Mouse (Mus musculus): ENCODE results near the gene Cep70.

Gene Cep70

DNA sequence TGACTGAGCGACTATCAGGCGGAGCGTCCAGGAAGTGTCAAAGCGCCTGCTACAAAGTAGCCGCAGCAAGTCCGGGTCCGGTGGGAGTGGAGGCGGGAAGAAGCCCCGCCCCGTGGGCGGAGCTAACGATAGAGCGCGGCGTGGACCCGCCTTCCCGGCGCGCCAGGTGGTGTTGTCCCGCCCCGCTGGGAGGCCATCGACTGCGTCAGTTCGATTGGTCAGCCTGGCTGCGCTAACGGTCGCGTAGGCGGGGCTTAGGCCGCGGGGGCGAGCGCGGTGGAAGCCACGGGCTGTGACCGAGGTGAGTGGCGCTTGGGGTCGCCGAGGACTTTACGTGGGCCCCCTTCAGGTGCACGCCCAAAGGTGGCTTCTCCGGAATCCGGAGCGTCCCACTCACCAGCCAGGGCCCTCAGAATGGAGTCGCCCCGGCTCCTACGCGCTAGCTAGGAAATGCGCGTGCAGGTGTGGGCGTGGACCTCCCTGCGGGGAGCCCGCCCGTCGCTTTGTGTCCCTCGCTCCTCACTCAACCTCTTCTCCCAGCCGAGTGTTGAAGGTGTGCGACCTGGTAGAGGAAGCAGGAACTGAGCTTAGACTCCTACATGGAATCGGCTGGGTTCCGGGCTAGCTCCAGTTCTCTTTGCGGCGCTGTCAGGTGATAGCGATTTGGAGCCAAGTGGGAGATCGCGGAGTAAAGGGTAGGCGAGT lies at the start of gene Cep70:
TSS of gene Cep70 (plus strand) at position 178 of the 705 bp plus-strand sequence.
- peak; percentile 97 for DNase-seq (ENCODE audit: low spot score)

- DNase-seq (ENCODE audit: low spot score): no peak
These were observed 30.5 kb upstream of the Cep70 start for GRCm38 (mm10) chr9:99212643-99213042.

DNA sequence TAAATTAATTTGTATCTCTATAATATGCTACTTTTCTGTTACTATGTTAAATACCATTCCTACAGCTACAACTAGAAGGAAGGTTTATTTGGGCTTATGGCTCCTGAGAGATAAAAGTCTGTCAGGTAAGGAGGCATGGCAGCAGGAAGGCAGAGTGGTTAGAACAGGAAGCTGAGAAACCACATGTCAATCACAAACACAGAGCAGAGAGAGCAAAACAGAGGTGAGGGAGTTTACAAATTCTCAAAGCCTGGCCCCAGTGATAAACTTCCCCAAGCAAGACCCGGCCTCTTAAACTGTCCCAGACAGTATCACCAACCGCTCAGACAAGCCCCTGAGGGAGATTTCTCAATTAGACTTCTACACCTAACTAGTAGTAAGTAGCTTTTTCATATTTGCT lies 27.0 kb upstream of the Cep70 start:
- DNase-seq (ENCODE audit: low spot score): no peak

GRCm38 (mm10) chr9:99217999-99218719 lies 25.0 kb upstream of the Cep70 start:
- DNase-seq (ENCODE audit: low spot score): peak; percentile 55

- DNase-seq (ENCODE audit: low spot score): no peak
These were observed 21.5 kb upstream of the Cep70 start for GRCm38 (mm10) chr9:99221636-99222035.

DNA sequence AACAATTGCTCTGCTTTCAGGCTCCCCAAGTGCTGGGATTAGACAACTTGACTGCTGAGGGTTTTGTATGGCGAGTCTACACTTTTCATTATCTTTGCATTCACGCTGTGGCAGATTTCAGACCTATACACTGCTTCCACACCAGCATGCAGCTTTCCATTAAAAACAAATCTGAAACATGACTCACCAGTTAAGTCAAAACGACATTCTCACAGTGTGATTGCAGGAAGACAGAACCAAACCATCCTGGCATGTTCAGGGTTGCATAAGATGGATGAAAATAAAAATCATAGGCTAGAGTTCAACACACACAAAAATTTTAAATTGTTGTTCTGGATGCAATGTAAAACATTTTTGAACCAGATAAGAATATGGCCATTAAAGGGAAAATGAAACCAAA lies 18.6 kb upstream of the Cep70 start:
- DNase-seq (ENCODE audit: low spot score): no peak

- no peak for DNase-seq (ENCODE audit: low spot score)
These were observed 13.7 kb upstream of the Cep70 start for GRCm38 (mm10) chr9:99229450-99229849.

DNA sequence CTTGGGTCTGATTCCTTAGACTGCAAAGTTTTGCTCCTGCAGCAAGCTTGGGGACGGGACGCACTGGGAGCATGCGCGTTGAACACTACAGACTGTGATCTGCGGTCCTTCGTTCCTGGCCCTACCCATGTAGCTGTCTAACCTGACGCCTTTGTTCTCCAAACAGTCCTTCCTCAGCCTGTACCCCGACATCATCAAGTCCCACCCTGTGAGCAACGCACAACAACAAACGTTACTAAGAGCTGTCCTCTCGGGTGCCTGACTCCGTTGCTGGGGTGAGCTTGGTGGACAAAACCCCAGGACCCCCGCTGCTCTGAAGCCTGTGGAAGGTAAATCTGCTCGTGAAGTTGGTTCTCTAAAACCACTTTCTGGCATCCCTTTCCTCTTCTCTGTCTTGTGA lies 6.0 kb upstream of the Cep70 start, which contains the start of gene Faiml:
TSS of gene Faiml (minus strand) at position 101 of the 400 bp plus-strand sequence.
- DNase-seq (ENCODE audit: low spot score): no peak

- DNase-seq (ENCODE audit: low spot score): no peak
These were observed 4.9 kb upstream of the Cep70 start for GRCm38 (mm10) chr9:99238276-99238675.

GRCm38 (mm10) chr9:99239256-99239655 lies 3.9 kb upstream of the Cep70 start:
- no peak for DNase-seq (ENCODE audit: low spot score)

DNA sequence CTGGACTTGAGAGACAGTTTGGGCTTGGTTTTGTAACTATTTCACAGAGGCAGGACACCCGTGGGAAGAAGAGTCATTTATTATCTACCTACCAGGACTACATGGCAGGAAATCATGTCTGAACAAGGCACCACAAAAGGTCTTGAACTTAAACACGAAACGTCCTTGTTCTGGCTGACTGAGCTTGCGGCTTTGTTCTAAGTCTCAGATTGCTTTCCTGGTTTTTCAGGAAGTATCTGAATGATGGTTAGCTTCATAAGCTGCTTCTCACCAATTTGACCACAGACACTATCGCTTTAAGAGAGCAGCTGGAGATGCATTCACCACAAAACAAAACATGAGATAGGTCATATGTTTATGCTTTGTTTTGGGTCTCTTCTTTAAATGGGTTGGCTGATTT lies 2.6 kb upstream of the Cep70 start:
- no peak for DNase-seq (ENCODE audit: low spot score)

DNA sequence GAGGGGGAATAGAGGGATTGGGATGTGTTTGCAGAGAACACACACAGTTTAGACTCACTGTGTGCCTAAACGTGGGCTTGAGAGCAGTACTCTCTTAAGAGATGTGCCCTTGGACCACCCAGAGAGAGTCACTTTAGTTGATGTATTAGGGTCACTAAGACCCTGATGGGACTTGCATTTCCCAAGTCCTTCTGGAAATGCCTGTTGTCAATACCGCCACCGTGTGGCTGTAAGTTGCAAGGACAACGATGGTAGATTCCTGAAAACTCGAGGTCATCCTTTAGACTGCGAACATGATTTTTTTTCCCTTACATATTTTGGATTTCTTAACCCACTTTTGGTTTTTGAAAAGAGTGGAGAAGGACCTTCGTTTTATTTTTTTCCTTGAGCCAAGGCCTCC lies 1.1 kb upstream of the Cep70 start:
- DNase-seq (ENCODE audit: low spot score): peak; percentile 76

DNA sequence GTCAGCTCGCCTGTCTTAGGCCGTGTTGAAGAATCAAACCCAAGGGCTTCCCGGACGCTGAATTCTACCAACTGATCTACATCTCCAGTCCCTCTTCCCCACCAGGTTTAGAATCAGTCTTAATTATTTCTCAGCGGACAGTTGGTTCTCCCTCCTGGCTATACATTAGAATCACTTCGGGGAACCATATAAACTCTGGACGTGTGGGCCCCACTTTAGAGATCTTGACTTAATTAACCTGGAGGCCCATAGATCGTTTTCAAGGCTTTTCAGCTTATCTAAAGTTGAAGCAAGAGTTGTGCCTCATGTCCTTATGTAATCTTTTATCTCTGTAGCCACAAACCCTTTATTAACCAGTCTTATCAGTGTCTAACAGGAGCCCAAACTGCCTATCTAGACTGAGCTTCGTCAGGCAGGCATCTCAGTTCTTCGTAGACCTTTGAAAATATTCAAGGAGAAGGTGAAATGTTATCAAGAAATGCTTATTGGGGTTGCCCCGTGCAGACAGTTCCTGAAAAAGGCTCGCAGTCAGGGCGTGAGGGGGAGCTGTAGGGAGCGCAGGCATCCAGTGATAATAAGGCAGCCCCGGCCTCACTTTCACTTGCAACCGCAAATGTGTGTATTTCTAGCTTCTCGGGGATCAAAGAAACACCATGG lies 506 bp upstream of the Cep70 start:
- peak; percentile 13 for DNase-seq (ENCODE audit: low spot score)

DNA sequence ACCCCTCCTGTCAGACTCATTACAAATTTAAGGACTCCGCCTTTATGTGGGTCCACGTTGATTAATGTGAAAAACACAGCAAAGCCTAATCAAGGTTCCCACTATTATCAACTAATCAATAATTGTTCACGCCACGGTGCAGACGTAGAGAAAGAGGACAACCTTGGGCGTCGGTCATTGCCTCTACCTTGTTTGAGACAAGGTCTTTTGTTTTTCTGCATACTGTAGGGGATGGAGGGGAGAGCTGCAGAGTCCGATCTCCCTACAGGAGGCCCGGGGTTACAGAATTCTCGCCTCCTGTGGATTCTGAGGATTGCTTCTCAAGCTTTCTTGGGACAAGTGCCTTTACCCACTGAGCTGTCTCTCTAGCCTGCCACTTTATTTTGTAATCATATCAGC lies 727 bp downstream of the Cep70 start:
- DNase-seq (ENCODE audit: low spot score): peak; percentile 9

- DNase-seq (ENCODE audit: low spot score): no peak
These were observed 5.1 kb downstream of the Cep70 start for GRCm38 (mm10) chr9:99248304-99248703.

DNA sequence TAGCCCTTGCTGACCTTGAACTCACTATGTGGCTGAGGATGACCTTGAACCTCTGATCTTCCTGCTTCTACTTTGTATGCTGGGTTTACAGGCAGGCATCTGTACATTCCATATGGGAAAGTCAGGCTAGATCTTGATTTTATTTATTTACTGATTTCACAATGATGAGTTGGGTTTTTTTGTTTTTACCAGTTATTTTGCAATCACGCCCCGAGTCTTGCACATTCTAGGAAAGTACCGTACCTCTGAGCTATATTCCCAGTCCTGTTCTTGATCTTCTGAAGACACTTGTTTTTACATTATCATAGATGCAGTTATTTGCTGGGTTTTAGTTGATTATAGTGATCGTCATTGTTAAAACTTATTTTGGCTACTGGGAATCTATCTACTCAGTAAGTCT lies 5.7 kb downstream of the Cep70 start:
- DNase-seq (ENCODE audit: low spot score): no peak

GRCm38 (mm10) chr9:99253861-99254260 lies 10.7 kb downstream of the Cep70 start:
- no peak for DNase-seq (ENCODE audit: low spot score)

DNA sequence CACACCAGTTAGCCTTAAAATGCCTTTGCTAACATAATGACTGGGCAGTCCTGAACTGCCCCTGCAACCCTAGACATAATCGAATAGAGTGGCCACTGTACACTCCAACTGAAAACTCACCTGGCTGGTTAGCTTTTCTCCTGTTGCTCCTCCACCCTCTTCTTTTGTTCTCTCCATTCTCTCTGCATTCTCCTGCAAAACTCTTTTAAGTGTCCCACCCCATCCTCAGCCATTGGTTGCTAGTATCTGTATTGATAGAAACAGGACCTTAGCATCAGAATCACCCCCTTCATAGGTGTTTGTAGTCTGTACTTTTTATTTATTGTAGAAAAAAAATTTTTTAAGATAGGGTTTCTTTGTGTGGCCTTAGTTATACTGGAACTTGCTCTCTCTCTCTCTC lies 13.0 kb downstream of the Cep70 start:
- no peak for DNase-seq (ENCODE audit: low spot score)

- no peak for DNase-seq (ENCODE audit: low spot score)
These were observed 13.7 kb downstream of the Cep70 start for GRCm38 (mm10) chr9:99256821-99257220.

GRCm38 (mm10) chr9:99258891-99259290 lies 15.7 kb downstream of the Cep70 start:
- DNase-seq (ENCODE audit: low spot score): no peak

DNA sequence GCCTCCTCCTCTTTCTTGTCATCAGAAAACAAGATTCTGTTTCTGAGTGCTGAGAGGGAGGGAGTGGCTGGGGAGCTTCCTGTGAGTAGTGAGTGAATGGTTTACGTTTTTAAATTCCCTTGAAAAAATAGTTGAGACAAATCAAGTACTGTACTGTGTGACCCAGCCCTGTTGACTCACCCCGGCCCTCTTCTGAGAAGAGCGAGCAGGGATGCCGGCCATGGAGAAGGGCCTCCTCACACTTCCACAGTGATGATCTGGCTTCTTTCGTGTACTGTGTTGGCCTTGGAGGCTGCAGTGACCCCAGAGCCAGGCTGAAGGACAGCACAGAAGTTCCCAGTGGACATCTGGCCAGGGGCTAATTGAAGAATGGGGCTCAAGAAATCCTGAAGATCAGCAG lies 61.1 kb downstream of the Cep70 start:
- no peak for DNase-seq (ENCODE audit: low spot score)

GRCm38 (mm10) chr9:99306226-99306625 lies 63.1 kb downstream of the Cep70 start:
- no peak for DNase-seq (ENCODE audit: low spot score)

- peak; percentile 14 for DNase-seq (ENCODE audit: low spot score)
These were observed 76.3 kb downstream of the Cep70 start for GRCm38 (mm10) chr9:99319343-99319951.

Measured in MN1 (cell line).